Mouse (Mus musculus): ENCODE measurements around the gene Pck2.

Pck2 gene

GRCm38 (mm10) chr14:55536116-55536745 lies 3.8 kb upstream of the Pck2 start:
- DNase-seq: peak in 1 of 2 experiments; percentile 58

GRCm38 (mm10) chr14:55540787-55541321 lies 788 bp downstream of the Pck2 start:
- peak; percentile 88 to 89 for DNase-seq

DNA sequence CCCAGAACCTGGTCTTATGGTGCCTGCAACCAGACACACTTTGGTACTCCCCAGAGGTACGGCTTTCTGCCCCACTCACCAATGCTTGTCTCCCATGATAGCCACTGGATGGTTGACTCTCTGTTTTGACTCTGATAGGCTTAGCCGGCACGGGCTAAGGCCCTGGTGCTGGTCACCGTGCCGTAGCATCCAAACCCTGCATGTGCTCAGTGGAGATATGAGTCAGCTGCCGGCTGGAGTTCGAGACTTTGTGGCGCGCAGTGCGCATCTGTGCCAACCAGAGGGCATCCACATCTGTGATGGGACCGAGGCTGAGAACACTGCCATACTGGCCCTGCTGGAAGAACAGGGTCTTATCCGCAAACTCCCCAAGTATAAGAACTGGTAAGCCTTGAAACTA lies 2.2 kb downstream of the Pck2 start:
- DNase-seq: no peak

DNA sequence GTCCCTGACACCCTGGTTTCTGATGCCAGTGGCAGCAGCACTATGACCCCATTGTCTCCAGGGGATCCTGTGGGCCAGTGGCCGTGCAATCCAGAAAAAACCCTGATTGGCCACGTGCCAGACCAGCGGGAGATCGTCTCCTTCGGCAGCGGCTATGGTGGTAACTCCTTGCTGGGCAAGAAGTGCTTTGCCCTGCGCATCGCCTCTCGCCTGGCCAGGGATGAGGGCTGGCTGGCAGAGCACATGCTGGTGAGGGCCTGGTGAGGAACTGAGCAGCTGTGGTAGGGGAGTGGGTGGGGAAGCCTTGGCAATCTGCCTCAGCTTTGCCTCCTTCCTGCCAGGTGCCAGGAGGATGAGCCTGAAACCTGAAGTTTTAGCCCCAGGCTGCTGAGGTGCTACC lies 4.3 kb downstream of the Pck2 start:
- no peak for DNase-seq

- DNase-seq: no peak
Measured at GRCm38 (mm10) chr14:55550191-55550590, 10.1 kb downstream of the Pck2 start.

GRCm38 (mm10) chr14:55551347-55551746 lies 11.3 kb downstream of the Pck2 start:
- DNase-seq: no peak

DNA sequence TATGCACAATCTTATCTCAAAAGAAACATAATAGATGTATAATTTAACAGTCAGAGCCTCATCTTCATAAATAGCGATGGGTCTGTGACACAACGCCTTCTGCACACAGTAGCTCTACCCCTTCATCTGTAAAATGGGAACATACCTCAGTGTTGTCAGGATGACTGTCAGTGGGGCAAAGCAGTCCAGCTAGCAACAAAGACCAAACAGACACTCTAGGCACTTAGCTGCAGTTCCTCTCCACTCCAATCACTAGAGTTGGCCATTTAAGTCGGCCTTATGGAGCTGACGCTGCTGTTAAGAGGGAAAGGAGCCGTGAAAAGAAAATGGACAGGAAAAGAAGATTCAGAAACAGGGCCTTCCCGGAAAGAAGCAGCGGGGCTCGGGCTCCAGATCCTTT lies 11.7 kb downstream of the Pck2 start:
- DNase-seq: no peak

GRCm38 (mm10) chr14:55554635-55555034 lies 14.6 kb downstream of the Pck2 start:
- no peak for DNase-seq

GRCm38 (mm10) chr14:55555788-55556187 lies 15.7 kb downstream of the Pck2 start:
- DNase-seq: no peak

DNA sequence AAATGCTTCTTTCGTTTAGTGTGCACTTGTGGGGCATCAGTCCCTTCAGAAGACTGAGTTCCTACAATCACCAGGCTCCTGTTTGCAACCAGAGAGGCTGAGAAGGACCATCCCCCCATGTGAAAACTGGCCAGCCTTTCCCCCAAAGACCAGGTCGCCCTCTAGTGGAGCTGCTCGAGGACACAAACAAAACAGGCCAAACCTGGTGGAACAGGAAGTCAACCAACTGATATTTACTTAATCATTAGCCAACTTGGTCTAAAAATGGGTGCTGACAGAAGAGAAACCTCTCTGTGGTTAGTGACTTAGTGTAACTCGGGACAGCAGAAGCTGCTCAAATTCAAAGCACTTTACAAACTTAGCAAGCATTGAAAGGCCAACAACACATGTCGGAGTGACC lies 16.9 kb downstream of the Pck2 start:
- peak; percentile 65 to 80 for DNase-seq

- no peak for DNase-seq
Measured at GRCm38 (mm10) chr14:55557587-55557986, 17.5 kb downstream of the Pck2 start.

- no peak for DNase-seq
Measured at GRCm38 (mm10) chr14:55558740-55559448, 18.8 kb downstream of the Pck2 start.

GRCm38 (mm10) chr14:55559799-55560201 lies 19.7 kb downstream of the Pck2 start, which contains the start of gene Dcaf11:
TSS of gene Dcaf11 (plus strand) at chr14:55560006.
- peak; percentile 82 to 85 for DNase-seq

DNA sequence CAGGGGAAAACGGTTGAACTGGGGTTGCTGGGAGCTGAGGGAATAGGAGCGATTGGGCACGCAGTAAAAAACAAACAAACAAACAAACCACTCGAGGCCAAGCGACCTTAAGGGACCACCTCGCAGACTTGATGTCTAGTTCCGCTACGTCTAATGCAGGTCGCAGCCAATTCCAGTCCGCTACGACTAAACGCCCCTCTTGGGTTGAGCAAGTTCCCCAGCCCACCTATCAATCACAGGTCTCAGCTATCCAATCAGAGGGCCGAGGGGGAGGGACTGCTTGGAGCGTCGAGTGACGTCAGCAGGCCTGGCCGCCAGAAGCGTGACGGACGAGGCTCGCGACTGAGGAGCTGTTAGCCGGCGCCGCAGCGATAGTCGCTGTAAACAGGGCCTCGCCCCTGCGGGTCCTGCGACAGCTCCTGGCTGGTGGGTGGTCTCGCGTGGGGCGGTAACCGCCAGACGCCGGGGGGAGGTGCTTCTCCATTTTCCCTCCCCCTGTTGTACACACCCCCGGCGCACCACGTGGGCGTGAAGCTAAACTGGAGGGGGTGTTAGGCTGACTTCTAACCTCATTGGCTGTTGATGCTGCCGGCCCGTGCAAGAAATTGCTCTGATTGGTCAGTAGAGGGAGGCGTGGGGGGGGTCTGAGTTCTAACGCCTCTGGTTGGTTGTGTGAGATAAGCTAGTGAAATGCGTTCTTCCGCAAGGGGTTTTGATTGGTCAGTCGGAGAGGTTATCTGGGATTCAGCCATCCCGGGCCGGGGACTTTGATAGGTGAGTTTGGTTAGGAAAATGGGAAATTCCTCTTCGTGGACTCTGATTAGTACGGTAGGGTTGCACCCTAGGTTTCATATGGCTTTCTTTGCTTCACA lies 20.4 kb downstream of the Pck2 start, which contains the start of gene A730061H03Rik:
Gene A730061H03Rik (minus strand): TSS at position 205 of the 872 bp plus-strand sequence.
- peak; percentile 96 to 97 for DNase-seq

- DNase-seq: no peak
Measured at GRCm38 (mm10) chr14:55561860-55562259, 21.8 kb downstream of the Pck2 start.

DNA sequence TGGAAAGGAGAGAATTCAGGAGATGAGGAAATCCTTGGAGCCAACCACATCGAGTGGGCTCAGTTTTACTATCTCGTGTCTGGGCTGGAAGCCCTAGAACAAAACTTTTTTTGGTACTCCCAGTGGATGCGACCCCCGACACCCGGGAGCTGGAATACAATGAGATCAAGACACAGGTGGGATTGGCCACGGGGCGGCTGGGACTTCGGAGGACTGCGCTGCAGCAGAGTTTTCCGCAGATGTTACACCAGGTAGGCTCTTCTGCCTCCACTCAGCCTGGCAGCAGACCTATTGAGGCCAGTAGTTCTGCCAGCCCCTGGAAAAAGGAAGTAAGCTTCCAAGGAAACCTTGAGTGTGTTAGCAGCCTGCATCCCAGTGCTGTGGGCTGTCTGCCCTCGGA lies 23.2 kb downstream of the Pck2 start:
- no peak for DNase-seq

DNA sequence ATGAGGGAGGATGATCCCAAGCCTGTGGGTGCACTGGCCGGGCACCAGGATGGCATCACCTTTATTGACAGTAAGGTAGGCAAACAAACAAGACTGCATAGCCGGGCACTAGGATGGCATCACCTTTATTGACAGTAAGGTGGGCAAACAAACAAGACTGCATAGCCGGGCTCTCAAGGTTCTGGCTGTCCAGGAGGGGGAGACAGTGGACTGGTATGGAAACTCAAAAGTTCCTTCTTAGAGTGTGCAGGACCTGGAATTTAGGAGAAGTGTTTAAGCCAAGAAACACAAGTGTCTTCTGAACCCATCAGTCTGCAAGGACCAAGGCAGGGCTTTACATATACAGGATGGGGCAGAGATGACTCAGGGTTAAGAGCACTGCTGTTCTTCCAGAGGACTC lies 25.7 kb downstream of the Pck2 start:
- no peak for DNase-seq

DNA sequence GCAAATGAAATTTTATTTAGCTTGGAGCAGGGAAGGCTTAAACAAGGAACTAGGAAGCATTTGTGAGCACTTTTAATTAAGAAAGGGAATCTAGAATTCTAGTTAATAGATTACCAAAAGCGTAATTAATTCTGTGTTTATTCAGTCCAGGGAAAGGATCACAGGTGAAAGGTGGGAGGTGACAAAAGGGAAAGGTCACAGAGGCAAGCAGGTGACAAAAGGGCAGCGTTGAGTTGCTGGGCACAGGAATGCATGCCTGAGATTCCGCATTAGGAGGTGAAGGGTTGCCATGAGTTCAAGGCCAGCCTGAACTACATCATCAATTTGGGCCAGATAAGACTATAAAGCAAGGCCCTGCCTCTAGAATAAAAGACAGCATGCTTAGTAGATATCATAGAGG lies 27.4 kb downstream of the Pck2 start:
- DNase-seq: no peak

DNA sequence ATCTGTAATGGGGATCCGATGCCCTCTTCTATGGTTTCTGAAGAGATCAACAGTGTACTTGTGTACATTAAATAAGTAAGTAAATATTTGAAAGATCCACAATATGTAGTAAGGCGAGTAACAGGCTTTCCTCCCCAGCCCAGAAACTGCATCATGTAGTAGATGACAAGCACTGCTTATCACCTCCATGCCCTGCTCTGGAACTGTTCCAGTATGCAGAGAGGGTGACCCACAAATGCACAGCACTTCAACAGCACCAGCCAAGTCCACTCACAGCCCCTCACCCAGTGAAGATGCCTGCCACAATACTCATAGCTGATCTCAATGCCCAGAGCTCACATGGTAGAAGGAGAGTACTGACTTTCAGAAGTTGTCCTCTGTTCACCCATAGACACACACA lies 30.5 kb downstream of the Pck2 start:
- DNase-seq: no peak

DNA sequence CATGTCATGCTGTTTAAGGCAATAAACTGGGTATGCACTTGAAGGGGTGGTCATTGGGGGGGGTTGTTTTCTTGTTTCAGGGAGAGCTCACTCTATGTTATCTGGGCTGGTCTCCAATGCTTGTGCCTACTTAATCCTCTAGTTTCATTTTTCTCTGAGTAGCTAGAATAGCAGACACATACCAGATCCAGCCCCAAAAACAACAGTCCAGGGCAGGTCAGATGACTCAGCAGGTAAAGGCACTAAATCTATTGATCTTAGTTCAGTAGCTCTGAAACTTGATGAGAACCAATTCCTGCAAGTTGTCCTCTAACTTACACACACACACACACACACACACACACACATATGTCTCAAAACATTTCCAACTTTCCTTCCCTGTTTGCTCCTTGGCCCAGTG lies 31.7 kb downstream of the Pck2 start:
- no peak for DNase-seq

- no peak for DNase-seq
Measured at GRCm38 (mm10) chr14:55575302-55575701, 35.2 kb downstream of the Pck2 start, which contains the start of gene Fitm1. TSS of gene Fitm1 (plus strand) at chr14:55575617.

GRCm38 (mm10) chr14:55575711-55576110 lies 35.6 kb downstream of the Pck2 start:
- no peak for DNase-seq

GRCm38 (mm10) chr14:55576376-55576775 lies 36.3 kb downstream of the Pck2 start:
- no peak for DNase-seq

All from spleen, adult 18-20 months (tissue).